Mouse (Mus musculus) heart, postnatal 36 days (tissue): ENCODE measurements around the gene Casp7. TPM values are rescaled to one million over a fixed set of nuclear protein-coding genes. Genes with fewer than 3 reads are reported as not detected.

Source experiments
- DNase-seq, 2 experiments: peaks; one replicate each; pipeline ENCODE4 v3.0.0; 2021 to 2022
- intact Hi-C: fragments of 180-260 bp; cut with DNase I; formaldehyde crosslinking; loops from one replicate; pipeline ENCODE4 v1.15.1; 2025
- total RNA-seq, 2 experiments: library from RNA; stranded (reverse); gene quantifications; 2 replicates each; pipeline ENCODE4 v1.2.3; 2021

Casp7 gene
- total RNA-seq, 2 experiments from 2014 or later, result 9.9 to 12.9 TPM

DNA sequence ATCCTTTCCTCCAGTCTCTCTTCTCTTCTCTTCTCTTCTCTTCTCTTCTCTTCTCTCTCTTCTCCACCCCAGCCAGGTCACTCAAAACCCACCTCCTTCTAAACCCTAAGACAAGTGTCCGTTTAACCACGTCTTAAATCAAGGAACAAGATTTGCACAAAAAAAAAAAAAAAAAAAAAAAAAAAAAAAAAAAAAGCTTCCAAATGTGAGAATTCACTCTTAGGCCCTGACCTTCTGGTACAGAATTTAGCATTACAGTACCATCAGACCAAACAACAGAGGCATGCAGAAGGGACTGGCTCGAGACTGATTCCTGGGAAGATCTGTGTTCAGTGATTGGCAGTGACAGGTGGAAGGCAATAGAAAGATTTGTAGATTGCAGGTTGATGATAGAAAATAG is 23.4 kb downstream of the Casp7 start:
- intact Hi-C loops, result loop anchor here (5.0 to 10.0 kb wide), 5 partner anchors 142 to 614 kb away; partner anchors contain the start of gene Adrb1
- no peak for DNase-seq

DNA sequence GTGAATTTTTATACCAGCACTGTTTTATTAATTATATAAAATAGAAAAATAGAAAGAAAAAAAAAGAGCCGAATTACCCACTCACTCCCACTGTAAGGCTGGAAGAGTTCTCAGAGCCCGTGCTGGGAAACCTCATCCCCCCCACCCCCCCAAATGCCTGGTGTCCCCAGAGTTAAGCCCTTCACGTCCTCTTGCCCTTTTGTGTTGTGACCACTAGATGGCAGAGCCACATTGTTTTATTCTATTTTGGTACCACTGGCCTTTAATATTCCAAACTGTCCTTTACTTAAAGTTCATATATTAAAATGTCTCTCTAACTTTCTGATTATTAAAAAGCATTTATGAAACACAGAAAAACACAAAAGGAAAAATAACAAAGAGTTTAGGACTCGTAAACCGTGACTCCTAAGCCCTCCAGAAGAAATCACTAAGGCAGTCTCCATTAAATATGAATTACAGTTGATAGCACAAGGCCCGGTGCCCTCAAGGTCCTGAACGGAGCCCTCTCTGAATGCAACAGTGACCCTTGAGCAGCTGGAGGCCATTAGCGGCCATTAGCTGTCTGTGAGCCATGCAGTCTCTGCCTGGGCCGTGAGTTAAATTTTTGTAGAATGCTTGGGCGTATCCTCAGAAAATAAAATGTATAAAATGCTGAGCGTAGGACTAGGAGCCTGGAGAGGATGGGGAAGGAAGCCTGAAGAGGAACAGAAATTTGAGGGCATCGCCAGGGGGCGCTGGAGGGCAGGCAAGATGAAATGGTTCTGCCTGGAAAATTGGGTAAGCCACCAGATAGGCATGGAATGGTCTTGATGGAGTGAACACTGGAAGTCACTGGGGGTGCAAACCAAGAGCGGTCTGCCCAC is 25.8 kb downstream of the Casp7 start:
- DNase-seq, result peak; percentile 86 to 92
- intact Hi-C loops, result loop anchor here (1.0 to 10.0 kb wide), 6 partner anchors 140 to 612 kb away; partner anchors contain the start of gene Adrb1

DNA sequence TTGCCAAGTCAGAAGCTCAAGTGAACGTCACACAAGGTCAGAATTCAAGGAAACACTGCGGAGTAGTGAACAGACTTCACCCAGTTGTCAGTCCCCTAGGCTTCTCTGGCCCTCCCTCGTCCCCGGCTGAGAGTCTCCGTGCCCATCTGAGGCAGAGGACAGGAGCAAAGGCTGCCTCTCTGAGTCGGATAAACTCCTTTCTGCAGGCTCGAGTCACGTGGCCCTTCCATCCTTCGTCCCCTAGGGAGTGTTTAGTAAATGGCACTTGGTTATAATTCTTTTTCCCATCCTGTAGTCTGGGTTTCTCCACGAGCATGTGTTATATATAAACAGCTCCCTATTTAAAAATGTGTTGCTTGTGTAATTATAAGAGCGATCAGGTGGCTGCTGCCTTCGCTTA is 26.4 kb downstream of the Casp7 start:
- intact Hi-C loops, result loop anchor here (5.0 to 10.0 kb wide), 5 partner anchors 139 to 611 kb away; partner anchors contain the start of gene Adrb1
- no peak for DNase-seq

DNA sequence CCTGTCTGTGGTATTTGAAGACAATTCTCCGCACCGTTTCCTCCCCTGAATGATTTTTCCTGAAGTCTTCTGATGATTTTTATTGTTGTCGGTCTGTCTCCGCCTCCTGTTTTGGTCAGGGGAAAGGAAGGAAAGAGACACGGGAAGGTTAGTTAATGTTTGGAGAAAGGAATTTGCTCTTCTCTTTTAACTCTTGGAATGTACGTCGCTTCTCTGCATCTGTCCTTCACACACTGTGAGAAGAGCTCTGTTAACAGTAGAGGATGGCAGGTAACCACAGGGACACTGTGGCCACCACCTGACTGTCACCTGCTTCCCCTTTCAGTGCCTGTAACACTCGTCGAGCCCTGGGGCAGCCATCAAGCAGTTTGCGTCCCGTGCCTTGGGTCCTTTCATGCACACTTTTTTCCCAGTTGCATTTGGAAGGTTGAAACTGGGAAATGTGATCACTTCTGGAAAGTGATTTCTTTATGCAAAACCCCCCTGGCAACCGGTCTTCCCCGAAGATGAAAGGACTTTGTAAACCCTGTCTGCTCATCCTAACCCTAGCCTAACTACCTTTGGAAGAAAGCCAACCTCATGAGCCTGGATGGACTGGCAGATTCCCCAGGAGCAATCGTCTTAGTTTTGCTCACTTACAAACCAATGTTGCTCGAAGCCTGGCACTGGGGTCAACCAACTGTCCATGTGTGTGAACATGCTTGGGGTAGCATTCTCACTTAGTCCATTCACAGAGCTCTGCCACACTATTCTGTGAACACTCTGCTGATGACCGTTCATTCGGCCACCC is 27.9 kb downstream of the Casp7 start:
- no peak for DNase-seq
- intact Hi-C loops, result loop anchor here (5.0 to 10.0 kb wide), 5 partner anchors 138 to 610 kb away; partner anchors contain the start of gene Adrb1

GRCm38 (mm10) chr19:56425492-56425891 is 28.6 kb downstream of the Casp7 start:
- intact Hi-C loops, result loop anchor here (10.0 kb wide), 1 partner anchor 609 kb away; no protein-coding TSS in a partner anchor
- DNase-seq, result peak; percentile 18 to 32

GRCm38 (mm10) chr19:56430369-56430768 is 33.4 kb downstream of the Casp7 start:
- no peak for DNase-seq
- intact Hi-C loops, result no loop called here

DNA sequence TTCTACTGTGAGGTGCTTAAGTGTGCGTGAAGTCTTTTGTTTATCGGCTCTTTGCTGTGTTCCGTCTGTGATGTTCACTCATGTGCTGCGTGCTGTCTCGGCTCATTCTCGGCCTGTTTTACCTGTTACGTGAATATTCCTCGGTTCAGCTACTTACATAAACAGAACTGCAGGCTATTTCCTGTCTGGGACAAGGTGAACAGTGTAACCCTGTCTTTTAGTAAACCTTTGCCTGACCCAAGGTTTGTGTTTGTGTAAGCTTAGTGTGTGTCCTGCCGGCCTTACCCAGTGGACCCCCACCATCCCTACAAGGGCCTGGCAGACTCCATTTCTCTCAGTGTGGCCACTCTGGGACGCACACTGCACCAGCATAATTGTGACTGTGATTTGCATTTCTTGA is 35.8 kb downstream of the Casp7 start:
- intact Hi-C loops, result no loop called here
- DNase-seq, result no peak

DNA sequence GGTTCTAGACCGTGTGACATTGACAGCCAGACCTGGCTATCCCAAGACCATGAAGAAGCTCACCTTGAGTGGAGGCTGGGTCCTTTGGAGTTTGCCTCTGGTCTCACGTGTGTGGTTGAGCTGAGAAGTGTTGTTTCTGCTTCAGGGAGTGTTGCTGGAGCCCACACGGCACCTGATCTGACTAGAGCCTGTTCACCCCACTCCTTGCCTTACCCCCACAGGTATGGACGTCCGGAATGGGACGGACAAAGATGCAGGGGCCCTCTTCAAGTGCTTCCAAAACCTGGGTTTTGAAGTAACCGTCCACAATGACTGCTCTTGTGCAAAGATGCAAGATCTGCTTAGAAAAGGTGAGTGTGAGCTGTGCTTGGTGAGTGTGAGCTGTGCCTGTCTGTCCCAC is 36.7 kb downstream of the Casp7 start:
- DNase-seq, result no peak
- intact Hi-C loops, result no loop called here

GRCm38 (mm10) chr19:56436380-56436779 is 39.5 kb downstream of the Casp7 start:
- no peak for DNase-seq
- intact Hi-C loops, result no loop called here

DNA sequence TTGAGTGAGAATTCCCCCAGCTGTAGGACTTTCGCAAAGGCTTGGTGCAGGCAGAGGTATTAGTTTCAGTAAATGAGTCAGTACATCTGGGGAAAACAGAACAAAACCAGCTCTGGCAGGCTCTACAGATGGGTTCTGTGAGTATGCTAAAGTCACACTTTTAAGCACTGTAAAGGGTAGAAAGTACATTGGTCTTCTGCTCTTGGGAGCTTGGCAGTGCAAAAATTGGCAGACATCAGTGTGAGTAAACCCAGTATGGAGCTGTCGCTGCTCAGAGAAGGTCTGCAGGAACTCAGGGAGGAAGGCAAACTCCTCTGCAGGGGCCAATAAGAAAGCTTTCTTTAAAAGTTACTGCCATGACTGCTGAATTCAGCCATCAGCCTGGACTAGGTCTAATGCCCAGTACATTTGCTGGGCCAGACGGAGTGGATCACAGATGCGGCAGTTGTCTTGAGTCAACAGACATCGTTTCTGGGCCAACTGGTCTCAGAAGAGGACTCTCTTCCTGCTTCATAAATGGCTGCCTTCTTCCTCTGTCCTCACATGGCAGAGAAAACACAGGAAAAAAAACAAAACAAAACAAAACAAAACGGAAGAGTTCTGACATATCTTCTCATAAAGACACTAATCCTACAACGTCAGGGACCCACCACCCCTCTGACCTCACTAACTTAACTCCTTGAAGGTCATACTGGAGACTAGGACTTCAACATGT is 41.6 kb downstream of the Casp7 start:
- intact Hi-C loops, result no loop called here
- DNase-seq, result peak; percentile 24 to 29

GRCm38 (mm10) chr19:56439072-56439434 is 42.1 kb downstream of the Casp7 start:
- intact Hi-C loops, result no loop called here
- no peak for DNase-seq

GRCm38 (mm10) chr19:56443445-56443844 is 46.5 kb downstream of the Casp7 start:
- no peak for DNase-seq
- intact Hi-C loops, result no loop called here

GRCm38 (mm10) chr19:56448784-56449183 is 51.9 kb downstream of the Casp7 start:
- DNase-seq, result no peak

GRCm38 (mm10) chr19:56449537-56449936 is 52.6 kb downstream of the Casp7 start:
- intact Hi-C loops, result no loop called here
- no peak for DNase-seq

More at GRCm38 (mm10) chr19:56448784-56449183, 51.9 kb downstream of the Casp7 start:
- intact Hi-C loops, result no loop called here

- intact Hi-C loops, result no loop called here
- no peak for DNase-seq
Observed at GRCm38 (mm10) chr19:56450892-56451291, 54.0 kb downstream of the Casp7 start.

GRCm38 (mm10) chr19:56451867-56452266 is 54.9 kb downstream of the Casp7 start:
- intact Hi-C loops, result no loop called here
- no peak for DNase-seq

DNA sequence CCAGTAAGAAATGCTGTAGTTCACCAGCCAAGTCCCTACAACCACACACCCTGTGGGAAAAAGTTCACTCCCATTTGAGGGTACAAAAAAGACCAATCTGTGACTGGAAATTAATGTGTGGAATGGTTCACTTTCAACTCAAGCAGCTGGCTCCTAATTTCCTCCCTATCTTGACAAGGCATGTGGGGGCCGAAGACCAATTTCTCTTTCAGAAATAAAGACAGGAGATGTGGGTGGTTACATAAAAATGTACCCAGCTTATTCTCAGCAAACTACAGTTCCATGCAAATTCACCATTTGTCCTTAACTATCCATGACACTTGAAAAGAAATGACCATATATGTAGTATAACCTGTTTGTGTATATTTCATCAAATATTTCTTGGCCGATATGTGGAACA is 55.5 kb downstream of the Casp7 start:
- DNase-seq, result no peak
- intact Hi-C loops, result no loop called here

DNA sequence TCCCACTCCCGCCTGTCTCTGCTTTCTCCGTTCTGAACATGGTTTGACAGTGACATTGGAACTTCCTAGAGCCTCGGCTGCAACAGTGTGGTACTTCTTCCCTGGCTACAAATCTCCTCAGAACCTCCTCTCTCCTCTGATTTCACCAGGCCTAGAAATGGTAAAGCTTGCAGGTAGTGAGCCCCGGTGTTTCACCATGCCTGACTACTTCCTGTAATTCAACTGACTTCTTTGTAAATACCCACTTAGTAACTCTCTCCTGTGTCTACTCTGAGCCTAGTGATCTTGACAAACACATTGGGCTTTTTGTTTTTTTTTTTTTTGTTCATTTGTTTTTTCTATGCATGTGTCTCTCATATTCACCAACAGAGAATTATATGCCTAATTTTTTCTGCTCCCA is 57.9 kb downstream of the Casp7 start:
- intact Hi-C loops, result no loop called here
- DNase-seq, result no peak

GRCm38 (mm10) chr19:56455369-56455768 is 58.4 kb downstream of the Casp7 start:
- intact Hi-C loops, result no loop called here
- no peak for DNase-seq

- intact Hi-C loops, result no loop called here
- no peak for DNase-seq
Observed at GRCm38 (mm10) chr19:56457569-56457968, 60.6 kb downstream of the Casp7 start.
